Mouse (Mus musculus) kidney, adult 8-10 months (tissue): ENCODE measurements around the gene Car9.
"Not testable (repeated sequence)": the region's sequence is repeated elsewhere in the genome, so short reads cannot be mapped to it uniquely, and the experiment has no call there.

Experiments used
- DNase-seq, 2 experiments: peaks; one replicate each; pipeline ENCODE4 v3.0.0; 2022

Car9 gene

DNA sequence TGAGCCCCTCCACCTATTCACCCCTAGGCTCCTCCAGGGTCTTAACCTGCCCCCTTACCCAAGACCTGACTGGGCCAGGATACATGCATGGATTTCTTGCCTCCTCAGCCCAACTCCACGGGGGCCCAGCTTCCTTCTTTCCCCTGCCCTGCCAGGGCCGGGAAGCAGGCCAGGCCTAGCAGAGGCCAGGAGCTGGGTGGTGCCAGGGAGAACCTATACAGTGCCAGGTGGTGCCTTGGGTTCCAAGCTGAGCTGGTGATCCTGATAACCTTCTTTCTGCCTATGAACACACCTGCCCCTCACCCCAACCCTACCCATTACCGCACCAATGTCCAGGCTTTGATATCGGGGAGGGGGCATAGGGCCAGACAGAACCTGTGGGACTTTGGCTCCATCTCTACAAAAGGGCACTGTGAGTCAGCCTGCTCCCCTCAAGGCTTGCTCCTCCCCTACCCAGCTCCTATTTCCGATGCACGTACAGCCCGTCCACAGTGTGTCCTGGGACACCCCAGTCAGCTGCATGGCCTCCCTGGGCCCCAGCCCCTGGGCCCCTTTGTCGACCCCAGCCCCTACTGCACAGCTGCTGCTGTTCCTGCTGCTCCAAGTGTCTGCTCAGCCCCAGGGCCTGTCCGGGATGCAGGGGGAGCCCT lies at the start of gene Car9:
Car9 (plus strand) TSS at position 431 of the 650 bp plus-strand sequence.
- DNase-seq = no peak

GRCm38 (mm10) chr4:43457124-43457523 lies 49.6 kb upstream of the Car9 start:
- no peak for DNase-seq

- no peak for DNase-seq
These were observed 43.7 kb upstream of the Car9 start for GRCm38 (mm10) chr4:43463102-43463501.

GRCm38 (mm10) chr4:43465935-43466334 lies 40.8 kb upstream of the Car9 start:
- DNase-seq = no peak

- no peak for DNase-seq
These were observed 39.9 kb upstream of the Car9 start for GRCm38 (mm10) chr4:43466872-43467271.

DNA sequence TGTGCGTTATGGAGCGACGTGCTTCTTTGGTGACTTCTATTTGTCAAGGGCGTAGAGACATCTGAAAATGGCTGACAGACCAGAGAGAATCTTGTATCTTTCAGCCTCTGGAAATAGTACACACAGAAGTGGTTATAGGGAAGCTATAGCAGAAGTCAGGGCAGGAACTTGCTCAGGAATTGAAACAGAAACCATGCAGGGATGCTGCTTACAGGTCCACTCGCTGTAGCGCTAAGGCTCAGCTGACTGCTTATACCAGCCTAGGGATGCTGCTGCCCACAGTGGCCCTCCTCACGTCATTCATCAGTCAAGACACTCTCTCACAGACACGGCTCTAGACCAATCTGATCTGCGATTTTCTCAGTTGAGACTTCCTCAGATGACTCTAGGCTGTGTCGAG lies 36.5 kb upstream of the Car9 start:
- no peak for DNase-seq

DNA sequence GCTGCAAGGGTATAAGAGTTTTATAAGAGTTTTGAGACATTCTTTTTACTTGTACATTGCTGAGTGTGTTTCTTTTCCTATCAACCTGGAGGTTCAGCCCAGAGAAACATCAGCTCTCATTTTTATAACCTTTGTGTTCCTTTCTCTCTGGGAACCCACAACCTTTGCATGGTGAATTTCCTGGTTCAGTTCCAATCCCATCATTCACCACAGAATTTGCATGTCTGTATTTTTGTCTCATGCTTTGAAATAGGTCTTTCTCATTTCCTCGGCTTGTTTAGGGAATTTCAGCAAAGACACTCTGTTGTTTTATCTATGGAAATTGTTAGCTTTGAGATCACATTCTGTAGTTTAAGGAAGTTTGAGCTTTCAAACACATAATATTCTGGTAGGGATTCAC lies 33.1 kb upstream of the Car9 start:
- DNase-seq = no peak

DNA sequence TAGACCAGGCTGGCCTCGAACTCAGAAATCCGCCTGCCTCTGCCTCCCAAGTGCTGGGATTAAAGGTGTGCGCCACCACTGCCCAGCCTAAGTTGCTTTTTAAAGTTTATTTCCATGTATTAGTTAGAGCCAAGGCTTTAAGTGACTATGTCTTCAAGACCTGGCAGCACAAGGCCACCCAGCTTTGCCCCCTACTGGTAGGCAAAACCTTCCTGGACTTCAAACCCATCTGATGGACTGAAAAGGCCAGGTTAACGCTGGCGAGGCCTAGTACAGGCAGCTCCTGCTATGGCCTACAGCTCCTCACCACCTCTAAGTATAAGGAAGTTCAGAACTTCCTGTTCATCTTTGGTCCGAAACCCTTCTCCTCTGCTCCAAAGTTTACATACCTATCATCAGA lies 30.2 kb upstream of the Car9 start:
- peak in 1 of 2 experiments; percentile 45 for DNase-seq

DNA sequence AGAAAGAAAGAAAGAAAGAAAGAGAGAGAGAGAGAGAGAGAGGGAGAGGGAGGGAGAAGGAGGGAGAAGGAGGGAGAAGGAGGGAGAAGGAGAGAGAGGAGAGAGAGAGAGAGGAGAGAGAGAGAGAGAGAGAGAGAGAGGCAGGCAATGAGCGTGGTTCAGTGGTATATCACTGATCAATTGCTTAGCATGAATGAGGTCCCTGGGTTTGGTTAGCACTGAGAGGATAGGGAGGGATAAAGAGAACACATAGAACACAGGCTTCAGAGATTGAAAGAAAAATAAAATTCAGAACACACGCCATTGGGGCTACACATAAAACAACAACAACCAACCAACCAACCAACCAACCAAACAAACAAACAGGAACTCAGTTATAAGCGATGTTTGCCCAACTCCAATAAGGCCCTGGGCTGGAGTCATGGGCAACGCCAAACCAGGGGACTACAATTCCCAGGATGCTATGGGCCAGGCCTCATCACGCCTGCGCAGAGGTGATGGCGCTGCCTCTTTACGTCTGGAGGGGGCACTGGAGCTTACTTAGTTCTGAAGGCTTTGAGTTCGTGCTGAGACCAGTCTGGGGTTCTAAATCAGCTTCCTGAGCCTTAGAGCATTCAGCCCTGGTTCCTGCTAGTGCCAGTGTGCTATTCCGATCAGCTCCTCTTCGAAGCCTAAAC lies 28.8 kb upstream of the Car9 start:
- peak; percentile 88 to 89 for DNase-seq

DNA sequence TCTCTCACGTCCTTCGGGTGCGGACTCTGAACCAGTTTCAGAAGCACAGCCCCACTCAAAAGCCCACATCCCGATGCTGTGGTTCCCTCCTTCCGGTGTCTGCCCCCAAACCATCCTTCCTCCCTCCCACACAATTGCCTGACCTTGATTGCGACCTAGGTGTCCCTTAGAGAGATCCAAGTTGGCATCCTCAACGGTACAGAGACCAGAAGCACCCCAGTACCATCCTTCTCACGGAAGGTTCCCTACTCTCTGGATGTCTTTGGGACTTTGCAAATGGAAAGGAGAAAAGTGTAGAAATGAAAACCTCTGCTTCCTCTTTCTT lies 28.3 kb upstream of the Car9 start:
- no peak for DNase-seq

DNA sequence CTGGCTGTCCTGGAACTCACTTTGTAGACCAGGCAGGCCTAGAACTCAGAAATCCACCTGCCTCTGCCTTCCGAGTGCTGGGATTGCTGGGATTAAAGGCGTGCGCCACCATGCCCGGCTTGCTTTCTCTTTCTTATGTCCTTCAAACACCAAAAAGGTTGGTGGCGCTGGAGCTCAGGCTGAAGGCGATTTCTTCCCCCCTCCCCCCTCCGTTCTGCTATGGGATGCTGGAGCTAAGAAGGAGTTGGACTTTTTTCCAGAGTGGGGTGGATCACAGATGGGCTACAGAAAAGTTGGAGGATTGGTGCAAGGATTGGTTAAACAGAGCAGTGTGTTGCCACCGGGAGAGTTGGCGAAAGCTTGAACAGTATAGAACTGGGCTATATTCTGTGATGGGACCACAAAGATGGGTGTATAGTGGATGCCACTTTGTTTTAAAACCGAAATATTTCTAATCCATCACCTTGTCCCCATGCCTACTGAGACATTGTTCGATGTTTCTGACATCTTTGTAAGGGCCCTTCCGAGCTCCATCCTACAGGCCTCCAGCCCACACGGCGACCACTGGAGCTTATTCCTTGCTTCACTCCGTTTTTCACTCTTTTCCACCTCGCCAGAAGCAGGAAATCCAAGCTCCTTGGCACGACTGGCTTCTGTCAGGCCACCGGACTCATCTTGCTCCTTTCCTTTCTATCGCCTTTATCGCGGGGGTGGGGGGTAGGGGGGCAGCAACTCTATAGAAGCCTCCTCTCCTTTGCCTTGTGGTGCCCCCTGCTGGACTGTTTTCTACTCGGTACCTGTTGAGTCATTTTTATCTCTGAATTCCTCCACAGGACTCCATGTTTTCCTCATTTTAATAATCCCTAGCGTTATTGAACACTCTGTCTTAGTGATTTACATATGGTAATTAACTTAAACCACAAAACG lies 27.6 kb upstream of the Car9 start:
- DNase-seq = peak in 1 of 2 experiments; percentile 61

- no peak for DNase-seq
These were observed 25.8 kb upstream of the Car9 start for GRCm38 (mm10) chr4:43480985-43481384.

DNA sequence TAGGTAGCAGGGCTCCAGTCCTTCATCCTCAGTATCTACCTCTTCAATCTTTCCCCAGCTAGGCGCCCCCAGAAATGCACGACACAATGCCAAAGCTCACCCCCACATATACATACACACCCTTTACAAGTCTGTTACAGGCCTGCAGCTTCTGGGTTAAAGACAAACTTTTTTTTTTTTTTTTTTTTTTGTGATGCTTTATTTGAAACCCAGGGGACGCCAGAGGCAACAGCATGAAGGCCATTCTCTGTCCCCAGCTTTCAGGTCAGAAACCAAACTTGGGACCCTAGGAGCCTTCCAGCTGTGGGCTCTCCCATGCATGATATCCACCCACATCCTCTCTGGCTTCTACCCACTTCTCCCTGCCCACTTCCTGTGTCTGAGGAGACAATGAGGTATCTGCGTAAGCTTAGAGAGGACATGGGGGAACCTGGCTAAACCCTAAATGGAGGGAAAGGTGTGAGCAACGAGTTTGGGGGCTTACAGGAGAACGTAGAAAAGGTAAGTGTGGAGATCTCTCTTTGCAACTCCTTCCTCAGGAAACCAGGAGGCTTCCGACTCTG lies 24.8 kb upstream of the Car9 start:
- DNase-seq = no peak

DNA sequence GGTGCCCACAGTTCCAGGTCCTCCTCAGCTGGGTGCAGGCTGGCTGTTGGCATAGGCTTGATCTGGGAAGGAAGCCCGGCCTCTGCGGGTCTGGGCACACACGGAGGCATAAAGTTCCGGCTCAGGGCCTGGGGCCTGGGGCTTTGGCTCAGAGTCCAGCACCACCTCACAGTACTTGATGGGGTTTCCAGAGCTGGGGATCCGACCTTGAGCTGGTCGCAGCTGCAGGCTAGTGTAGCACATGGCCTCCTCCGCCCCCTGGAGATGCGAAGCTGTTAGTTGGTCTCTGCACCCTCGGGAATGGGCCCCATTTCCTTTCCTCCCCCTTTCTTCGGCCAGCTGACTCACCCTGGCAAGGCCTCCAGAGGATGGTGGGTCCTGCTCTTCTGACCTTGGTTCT lies 24.2 kb upstream of the Car9 start:
- no peak for DNase-seq

DNA sequence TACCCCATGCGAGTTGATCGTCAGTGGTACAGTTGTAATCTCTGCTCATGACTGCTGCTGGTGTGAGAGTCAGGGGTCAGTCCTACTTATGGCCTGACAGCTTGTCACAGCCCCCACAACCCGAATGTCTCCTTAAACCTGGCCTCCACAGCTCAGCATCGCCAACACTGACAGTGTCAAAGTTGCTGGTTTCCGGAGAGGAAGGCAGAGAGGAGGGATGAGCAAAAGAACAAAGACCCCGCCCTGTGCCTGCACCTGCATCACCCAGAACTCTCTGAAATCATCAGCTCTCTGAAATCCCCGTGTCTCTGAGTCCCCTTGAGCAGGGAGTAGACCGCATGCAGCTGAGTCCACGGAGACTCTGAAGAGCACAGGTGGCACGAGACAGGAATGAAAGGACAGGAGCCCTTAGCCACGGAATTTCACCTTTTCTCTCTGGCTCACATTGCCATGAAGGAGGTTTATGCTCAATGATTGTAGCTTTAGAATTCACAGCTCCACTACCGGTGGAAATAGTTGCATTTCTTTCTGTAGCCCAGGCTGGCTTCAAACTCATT lies 23.2 kb upstream of the Car9 start, which contains the start of gene Sit1:
Sit1 (minus strand) TSS at position 200 of the 557 bp plus-strand sequence.
- no peak for DNase-seq

GRCm38 (mm10) chr4:43485666-43486065 lies 21.1 kb upstream of the Car9 start:
- not testable (repeated sequence) for DNase-seq

DNA sequence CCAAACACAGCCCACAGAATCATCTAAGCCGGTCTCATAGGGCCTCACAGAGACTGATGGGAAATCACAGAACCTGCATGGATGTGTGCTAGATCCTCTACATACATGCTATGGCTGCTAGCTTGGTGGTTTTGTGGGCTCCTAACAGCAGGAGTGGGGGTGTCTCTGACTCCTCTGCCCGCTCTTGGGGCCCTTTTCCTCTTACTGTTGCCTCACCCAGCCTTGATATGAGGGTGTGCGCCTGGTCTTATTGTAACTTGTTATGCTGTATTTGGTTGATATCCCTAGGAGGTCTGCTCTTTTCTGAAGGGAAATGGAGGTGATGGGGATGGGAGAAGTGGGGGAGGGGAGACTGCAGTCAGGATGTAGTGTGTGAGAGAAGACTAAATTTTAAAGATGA lies 17.2 kb upstream of the Car9 start:
- no peak for DNase-seq

DNA sequence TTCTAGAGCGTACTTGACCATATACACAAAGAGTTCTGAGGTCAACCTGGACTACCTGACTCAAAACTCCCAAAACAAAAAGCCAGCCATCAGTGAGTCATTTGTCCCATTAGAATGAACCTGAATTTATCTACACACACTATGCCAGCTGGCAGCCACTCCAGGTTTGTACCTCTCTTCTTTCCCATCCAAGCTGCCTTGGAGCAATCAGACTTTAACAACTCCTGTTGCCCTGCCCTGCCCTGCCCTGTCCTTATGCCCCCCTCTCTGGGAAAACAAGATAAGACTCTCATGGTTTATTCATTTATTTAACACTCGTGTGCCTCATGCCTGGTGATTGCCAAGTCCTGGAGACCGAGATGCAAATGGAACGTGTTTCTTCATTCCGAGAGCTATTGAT lies 16.0 kb upstream of the Car9 start:
- no peak for DNase-seq

- DNase-seq = no peak
These were observed 14.5 kb upstream of the Car9 start for GRCm38 (mm10) chr4:43492101-43492820.

- DNase-seq = peak; percentile 93 to 97
These were observed 14.0 kb upstream of the Car9 start, which contains the start of gene Ccdc107 for GRCm38 (mm10) chr4:43492821-43493185. TSS of gene Ccdc107 (plus strand) at chr4:43492900.

DNA sequence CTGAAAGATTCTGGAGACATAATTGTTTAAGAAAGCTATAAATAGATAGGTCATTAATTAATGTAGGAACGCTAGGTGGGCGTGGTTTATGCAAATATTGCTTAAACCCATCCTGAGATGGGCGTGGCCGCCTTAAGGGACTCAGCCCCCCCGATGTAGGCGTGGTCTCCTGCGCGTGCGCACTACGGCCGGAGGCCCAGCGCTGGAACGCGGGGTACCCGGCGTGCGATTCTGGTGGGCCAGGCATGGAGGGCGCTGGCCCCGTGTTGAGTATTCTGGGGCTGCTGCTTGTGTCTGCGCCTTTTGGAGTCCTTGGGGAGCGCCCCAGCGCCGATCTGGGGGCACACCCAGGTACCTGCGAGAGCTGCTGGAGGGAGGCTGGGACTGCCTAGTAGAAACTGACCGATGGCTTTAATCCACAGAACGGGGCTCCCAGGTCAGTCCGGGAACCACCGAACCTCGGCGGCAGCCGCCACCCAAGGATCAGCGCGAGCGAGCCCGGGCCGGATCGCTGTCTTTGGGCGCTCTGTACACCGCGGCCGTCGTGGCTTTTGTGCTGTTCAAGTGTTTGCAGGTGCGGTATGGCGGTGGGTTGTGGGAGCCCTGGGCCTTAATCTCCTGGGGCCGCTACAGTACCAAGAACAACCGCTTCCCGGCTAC lies 13.4 kb upstream of the Car9 start:
- DNase-seq = peak; percentile 95 to 98

DNA sequence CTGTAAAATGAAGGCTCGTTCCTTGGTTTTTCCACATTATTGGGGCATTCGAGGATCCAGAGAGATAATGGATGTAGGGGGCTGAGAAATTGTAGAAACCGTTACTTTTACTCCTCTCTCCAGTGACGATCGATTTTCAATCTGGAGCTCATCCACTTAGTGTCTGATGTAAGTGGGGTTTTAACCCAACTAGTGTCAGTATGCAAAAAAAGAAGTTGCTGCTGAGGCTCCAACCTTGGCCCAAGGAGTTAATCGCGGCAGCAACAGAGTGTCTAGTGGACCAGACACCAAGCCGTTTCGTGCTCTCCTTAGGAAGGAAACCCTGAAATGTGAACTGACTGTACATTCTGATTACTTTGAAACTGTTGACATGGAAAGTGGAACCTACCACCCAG lies 12.9 kb upstream of the Car9 start:
- DNase-seq = no peak
